Mouse (Mus musculus) hindlimb bud, embryonic 11.5 days (tissue): ENCODE results near the gene Fam234a.
"Not testable (repeated sequence)": the region's sequence is repeated elsewhere in the genome, so short reads cannot be mapped to it uniquely, and the experiment has no call there.

ENCODE experiments used
- DNase-seq: peaks from one replicate; pipeline ENCODE4 v3.0.0-alpha.2; 2012; ENCODE audit warnings: low read depth, low spot score; ENCODE audit errors: extremely low spot score

Fam234a gene

DNA sequence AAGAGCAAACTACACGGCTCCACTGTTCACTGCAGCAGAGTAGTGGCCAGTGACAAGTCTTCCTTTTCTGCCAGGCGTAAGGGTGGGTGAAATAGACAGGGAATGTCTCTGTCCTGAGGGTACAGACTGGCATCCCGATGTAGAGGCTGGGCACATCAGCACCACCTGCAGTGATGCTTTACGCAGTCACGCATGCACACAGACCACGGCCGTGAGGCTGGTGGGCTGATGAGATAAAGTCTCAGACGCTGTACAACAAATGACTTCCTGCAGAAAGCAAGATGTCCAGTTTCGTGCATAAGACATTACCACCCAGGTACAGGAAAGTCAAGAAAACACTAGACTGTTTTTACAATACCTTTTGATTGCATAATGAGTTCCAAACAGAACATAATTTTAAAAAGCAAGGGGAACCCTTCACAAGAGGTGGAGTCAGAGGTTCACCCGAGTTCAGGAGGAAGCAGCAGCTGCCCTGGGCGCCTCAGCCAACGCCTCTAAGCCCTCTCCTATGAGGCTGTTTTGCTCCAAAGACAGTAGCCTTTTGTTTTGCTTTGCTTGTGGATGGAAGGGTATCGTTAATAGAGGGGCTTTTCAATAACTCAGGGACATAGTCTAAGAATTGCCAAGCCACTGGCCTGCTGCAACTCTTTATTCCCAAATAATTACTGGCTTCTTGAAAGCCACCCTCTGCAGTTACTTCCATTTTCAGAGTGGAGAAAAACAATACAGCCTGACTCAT, 8.8 kb downstream of the Fam234a start:
- DNase-seq, result no peak

DNA sequence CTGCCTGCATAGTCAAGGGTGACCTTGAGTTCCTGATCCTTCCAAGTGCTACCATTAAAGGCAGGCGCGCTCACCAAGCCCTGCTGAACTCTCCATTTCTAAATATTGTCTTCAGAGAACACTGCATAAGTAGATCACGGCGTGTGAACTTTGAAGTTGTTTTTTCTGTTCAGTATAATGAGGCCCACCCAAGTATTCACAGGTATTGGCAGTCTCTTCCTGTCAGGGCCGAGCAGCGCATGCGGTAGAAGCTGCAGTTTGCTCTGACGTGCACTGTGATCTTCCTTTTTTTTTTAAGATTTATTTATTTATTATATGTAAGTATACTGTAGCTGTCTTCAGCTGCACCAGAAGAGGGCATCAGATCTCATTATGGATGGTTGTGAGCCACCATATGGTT, 9.7 kb downstream of the Fam234a start:
- no peak for DNase-seq

DNA sequence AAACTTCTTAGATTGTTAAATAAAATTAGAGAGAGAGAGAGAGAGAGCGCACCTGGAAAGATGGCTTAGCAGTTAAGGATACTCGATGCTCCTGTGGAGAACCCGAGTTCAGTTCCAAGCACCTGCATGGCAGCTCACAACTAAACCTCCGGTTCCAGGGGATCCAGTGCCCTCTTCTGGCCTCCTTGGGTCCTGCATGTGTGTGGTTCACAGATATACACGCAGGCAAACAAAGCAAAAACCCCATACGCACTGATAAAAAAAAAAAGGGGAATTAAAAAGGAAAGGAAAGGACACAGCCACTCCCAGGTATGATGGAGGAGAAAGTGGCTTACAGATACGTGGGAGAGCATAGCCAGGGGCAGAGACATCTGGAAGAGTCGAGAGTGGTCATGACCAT, 11.2 kb downstream of the Fam234a start:
- no peak for DNase-seq

DNA sequence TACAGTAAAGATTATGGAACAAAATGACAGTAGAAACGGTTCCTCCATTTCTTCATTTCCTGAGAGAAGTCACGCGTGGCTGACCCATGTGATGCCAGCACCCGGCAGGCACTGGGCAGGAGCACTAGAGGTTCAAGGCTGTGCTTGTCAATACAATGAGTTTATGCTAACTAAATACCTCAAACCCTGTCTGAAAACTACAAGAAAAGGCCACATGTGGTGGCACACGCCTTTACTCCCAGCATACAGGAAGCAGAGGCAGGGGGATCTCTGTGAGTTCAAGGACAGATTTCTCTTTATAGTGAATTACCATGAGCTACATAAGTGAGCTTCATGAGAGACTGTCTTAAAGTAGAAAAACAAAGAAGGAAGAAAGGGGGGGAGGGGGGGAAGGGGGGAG, 12.9 kb downstream of the Fam234a start:
- DNase-seq, result no peak

DNA sequence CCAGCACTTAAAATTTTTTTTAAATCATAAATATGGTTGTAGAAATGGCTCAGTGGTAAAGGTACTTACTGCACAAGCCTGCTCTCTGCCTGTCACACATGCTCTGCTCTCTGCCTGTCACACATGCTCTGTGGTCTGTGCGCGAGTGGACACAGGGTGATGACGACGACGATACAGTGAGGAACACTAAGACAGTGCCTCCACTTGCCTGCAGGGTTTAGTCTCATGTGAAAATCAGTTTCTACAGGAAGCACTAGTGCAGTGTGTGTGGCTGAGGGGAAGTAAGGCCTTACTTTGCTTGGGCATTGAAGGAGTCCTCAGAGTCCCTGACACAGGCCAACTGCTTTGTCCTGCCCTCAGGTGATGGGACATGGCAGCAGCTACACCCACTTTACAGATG, 14.3 kb downstream of the Fam234a start:
- DNase-seq, result no peak

DNA sequence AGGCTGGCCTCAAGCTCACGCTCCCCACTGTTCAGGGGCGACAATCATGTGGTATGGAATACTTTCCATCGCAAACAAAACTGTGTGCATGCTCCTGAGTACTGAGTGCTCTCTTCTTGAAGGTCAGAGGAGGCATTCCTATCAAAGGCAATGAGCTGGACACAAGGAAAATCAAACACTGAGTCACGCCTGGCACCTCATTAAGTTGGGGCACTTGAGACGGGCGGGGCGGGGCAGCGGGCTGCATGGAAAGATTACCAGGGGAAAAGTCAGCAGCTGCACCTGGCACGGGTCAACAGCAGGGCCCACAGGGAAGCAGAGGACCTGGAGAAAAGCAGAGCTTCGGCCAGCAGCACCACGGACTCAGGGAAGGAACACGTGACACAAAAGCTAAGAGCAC, 18.9 kb downstream of the Fam234a start:
- no peak for DNase-seq

DNA sequence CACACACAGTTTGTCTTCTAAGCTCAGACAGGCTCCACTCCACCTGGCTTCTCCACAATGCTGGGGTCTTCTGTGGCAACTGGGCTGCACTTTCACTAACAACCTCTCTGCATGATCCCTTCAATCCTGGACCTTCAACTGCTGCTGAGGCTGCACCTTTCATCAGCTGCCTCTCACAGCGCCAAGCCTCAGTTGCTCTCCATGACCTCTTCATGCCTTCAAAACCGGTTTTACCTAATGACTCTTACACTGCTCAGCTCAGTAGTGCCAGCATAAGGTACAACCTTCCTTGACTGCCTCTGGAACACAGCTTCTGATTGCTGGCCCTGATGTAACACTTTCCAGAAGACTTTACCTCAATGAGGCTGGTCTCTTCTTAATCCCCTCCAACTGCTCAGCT, 22.5 kb downstream of the Fam234a start:
- DNase-seq, result no peak

DNA sequence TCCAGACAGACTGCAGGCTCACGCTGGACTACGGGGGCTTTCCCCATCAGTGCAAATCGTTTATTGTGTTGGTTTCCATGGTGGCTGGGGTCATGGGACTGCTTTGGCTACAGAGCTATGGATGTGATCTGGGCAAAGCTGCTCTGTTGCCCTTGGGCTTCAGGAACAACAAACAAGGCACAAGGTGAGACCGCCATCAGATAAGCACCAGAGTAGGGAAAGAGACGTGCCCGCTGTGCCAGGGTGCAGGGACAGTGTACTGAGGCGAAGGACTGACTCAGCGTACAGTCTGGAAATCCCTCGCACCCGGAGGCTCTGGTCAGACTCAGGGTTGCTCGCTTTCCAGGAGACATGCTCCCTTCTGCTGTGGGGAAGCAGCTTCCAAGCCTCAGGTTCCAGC, 31.4 kb downstream of the Fam234a start:
- DNase-seq, result no peak

DNA sequence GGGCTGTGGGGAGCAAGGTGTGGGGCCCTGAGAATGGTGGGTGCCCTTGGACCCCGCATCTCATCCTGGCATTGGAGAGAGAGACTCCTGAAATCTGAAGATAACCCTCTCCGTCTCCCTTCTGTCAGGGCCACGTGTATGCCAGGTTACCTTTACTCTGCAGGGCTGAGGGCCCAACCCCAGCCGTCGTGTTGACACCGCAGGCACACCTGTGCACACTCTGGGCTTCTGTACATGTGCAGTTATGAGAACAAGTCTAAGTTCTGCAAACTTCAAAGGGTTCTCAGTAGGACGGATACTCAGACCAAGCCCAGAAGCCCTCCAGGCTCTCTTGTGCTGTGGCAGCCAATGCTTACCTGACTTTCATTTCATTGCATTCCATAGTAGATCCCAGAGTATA, 31.8 kb downstream of the Fam234a start:
- no peak for DNase-seq

DNA sequence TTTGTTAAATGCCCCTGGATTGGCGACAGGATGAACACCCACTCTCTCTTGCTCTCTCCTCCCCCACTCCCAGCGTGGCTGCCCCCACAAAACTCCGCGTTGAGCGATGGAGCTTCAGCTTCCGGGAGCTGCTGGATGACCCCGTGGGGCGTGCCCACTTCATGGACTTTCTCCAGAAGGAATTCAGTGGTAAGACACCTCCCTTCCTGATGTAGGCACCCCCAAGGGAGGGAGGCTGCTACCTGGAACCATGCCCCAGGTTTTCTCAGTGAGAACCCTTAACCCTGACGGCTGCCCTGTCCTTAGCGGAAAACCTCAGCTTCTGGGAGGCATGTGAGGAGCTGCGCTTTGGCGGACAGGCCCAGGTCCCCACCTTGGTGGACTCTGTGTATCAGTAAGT, 36.4 kb downstream of the Fam234a start, which contains the start of gene Arhgdig:
TSS of gene Arhgdig (minus strand) at position 101 of the 400 bp plus-strand sequence.
- no peak for DNase-seq

DNA sequence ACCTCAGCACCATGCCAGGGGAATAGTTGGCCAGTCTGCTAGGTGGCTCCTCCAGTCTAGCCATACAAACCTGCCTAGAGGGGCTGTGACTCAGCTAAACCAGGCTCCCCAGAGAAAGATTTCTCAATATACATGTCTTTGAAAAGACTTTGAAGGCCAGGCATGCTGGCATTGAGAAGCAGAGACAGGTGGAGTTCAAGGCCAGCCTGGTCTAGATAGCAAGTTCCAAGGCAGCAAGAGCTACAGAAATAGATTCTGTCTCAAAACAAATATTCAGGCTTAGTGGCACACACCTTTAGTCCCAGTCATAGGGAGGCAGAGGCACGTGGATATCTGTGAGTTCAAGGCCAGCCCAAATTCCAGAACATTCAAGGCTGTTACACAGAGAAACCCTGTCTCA, 37.6 kb downstream of the Fam234a start:
- DNase-seq, result no peak

DNA sequence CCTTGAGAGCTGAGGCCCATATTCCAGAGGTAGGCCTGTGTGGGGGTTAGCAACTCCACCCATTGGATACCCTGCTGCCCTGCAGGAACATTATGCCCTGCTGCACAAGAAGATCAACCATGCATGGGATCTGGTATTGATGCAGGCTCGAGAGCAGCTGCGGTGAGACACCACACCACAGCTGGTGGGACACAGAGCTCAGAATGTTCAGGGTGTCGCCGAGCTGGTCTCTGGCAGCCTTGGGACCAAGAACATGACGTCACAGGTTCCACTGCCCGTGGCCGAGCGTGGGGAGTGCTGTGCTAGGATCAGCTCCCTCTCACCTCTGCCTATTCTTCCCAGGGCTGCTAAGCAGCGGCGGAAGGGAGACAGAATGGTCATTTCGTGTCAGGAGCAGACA, 39.3 kb downstream of the Fam234a start:
- DNase-seq, result no peak

DNA sequence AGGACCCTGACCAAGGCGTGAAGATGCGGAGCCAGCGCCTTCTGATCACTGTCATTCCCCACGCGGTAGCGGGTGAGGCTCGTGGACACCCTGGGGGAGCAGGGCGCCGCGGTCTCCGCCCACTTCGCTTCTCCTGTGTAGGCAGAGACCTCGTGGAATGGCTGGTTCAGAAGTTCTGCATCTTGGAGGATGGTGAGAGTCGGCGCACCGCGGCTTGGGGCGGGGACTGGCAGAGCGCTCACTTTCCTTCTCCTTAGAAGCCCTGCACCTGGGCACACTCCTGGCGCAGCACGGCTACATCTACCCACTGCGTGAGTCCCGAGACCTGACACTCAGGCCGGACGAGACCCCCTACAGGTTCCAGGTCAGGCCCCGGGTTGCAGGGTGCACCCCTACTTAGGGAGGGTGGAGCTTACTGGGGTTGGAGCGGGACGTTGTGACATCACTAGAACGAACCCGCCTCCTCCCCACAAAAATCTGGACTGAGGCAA, 40.7 kb downstream of the Fam234a start:
- no peak for DNase-seq

DNA sequence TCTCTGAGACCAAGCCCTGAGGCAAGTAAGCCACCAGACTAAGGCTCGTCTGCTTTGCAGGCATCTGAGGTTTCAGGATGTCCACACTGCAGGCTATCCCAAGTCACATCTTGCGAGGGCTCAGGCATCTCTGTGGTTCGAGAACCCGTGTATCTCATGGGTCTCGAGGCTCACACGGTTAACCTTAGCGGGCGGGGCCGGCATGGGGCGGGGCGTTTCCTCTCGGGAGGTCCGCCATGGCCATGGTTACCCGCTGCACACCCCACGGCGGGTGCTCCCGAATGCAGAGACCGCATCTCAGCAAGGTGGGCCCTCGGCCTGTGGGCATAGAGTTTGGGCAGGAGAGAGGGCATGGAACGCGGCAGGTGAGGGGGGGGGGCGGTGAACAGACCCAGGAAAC, 41.3 kb downstream of the Fam234a start, which contains the start of gene Rgs11:
TSS of gene Rgs11 (plus strand) at position 215 of the 400 bp plus-strand sequence.
- no peak for DNase-seq

DNA sequence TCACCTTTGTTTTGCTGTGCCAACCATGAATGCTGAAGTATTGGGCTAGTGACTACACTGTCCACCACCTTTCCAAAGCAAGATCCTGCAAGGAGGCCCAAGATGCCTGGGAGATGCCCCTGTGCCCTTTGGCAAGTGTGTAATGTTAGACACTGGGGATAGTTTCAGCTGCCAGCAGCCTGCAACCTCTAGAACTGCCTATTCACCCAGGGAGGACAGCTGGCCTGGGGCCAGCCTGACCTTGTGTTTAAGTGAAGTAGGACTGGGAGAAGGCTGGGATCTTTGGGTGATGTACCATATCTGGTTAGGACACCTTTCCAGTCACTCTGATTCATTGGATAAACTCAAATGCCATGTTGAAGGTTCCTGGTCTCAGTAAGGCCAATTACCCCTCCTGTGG, 42.0 kb downstream of the Fam234a start:
- DNase-seq, result no peak

DNA sequence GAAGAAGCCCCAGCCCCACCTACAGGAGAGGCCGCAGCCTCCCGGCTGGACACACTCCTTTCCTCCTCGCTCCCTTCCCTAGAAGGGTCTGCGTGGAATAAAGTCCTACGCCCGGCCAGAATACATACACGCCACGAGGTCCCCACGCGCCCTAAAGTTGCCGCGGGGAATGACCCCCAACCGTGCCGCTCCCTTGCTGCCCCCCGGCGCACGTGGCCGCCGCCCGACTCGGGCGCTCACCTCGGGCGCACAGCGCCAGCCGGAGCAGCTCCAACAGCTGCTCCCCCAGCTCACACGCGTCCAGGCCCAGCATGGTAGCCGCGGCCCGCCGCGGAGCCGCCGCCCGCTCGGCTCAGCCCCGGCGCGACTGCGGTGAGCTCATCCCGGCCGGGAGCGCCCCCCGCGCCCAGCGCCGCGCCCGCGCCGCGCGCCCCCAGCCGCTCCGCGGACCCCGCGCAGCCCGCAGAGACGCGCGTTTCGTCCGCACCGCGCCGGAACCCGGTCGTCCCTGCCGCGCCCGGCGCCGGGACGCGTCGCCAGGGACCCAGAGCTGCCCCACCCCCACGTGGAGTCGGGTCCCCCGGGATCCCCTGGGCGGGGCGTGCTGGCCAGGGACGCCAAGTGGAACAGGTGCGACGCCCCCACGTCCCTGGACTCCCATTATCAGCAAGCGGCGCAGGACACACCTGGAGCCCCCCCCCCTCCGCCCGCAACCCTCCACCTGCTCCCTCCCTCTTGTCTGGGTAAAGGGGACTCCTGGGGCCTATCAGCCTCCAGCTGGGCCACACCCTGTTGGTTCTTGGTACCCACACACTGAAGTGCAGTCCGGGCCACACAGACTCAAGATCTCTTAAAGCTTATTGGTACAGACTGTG, 43.0 kb downstream of the Fam234a start:
- DNase-seq, result no peak

DNA sequence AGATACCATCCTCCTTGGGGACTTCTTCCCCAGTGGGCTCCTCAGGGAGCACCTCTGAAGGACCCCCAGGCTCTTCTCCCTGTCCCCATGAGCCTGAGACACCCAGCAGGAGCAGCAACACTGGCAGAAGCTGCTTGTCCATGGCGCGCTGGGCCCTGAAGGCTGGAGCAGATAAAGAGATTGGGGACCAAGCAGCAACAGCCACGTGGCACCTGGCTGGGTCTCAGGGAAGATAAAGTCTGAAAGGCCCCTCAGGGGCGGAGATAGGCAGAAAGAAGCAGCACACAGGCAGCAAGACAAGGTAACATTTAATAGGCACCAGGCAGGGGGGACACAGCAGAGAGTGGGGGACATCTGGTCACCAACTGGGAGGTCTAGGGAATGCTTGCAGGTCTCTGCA, 45.1 kb downstream of the Fam234a start, which contains the start of gene Pdia2:
TSS of gene Pdia2 (minus strand) at position 196 of the 400 bp plus-strand sequence.
- no peak for DNase-seq

DNA sequence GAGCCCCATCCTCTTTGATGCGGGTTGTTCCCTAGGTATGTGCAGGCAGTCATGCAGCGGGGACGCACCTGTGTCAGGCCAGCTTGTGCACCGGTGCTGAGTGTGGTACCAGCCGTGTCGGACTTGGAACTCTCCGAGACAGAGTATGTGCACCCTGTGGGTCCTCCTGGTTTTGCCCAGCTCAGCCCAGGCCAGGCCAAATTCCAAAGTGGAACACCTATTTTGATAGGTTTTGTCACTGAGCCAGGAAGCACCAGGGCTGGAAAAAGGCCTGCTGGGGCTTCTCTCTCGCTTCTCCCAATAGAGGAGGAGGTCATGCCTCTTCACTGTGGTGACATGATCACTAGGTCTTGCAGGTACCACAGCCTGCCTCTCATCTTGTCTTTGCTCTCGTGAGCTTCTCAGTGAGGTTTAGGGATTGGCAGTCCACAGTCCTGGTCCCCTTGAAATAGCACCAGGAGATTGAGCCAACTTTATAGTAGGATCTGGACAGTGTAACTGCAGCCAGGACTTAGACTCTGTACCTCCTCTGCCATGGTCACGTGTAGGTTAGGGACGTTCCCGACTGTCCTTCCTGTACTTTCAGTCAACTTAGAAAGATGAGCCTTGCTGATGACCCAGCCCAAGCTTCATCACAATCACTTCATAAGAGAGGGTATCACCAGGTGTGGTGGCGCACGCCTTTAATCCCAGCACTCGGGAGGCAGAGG, 51.4 kb downstream of the Fam234a start:
- no peak for DNase-seq

DNA sequence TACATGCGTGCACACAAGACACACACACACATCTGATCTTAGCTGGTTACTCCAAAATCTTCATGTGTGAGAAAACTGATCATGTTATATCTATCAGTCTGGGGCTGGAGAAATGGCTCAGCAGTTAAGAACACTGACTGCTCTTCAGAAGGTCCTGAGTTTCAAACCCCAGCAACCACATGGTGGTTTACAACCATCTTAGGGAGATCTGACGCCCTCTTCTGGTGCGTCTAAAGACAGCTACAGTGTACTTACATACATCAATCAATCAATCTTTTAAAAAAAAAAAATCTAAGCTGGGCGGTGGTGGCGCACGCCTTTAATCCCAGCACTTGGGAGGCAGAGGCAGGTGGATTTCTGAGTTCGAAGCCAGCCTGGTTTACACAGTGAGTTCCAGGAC, 52.6 kb downstream of the Fam234a start:
- not testable (repeated sequence) for DNase-seq

DNA sequence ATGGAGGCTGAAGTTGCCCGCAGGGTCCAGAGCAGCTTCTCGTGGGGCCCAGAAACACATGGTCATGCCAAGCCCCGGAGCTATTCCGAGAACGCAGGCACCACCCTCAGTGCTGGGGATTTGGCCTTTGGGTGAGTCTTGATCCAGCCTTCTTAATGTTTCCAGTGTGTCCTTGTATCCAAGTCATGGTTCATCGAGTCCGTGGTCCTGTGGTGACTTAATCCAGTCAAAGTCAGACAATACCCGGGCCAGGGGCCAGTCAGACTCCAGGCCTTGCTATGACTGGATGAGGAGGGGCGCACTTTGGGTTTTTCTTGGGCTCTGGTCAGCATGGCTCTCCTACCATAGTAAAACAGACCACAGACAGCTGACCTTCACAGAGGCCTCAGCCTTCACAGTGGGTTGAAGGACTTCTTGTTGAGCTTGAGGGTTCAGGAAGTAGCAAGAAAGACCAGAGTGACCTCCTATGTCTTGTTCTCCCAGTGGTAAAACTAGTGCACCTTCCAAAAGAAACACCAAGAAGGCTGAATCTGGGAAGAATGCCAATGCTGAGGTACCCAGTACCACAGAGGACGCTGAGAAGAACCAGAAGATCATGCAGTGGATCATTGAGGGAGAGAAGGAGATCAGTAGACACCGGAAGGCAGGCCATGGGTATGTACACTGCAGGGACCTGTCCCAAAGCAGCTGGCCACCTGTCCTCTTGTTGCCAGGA, 55.8 kb downstream of the Fam234a start:
- DNase-seq, result no peak

DNA sequence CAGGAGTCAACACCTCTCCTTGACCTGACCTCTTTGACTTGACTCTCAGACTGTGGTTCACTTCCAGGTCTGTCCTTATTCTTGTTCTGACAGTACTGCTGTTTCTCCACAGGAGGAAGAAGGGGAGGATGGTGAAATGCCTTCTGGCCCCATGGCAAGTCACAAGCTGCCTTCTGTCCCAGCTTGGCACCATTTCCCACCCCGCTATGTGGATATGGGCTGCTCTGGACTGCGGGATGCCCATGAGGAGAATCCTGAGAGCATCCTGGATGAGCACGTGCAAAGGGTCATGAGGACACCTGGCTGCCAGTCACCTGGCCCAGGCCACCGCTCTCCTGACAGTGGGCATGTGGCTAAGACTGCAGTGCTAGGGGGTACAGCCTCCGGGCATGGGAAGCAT, 56.5 kb downstream of the Fam234a start:
- no peak for DNase-seq
